Mouse (Mus musculus) CH12.LX (cell line): Measurements from ENCODE around the gene Pld3. TPM values are rescaled to one million over a fixed set of nuclear protein-coding genes. Genes with fewer than 3 reads are reported as not detected.

ENCODE experiments used
- DNase-seq: peaks from one replicate; pipeline ENCODE4 v3.0.0-alpha.2; 2013; ENCODE audit errors: extremely low read depth
- H3K27ac ChIP-seq: 2 replicates; pipeline ENCODE4 v1.5.1; 2012; ENCODE audit warnings: low read depth, mild to moderate bottlenecking, control low read depth, moderate library complexity; ENCODE audit not compliant: insufficient read depth
- H3K27me3 ChIP-seq: replicated peaks from 2 replicates; pipeline ENCODE3; 2012; ENCODE audit warnings: inconsistent platforms
- H3K36me3 ChIP-seq, 2 experiments: replicated peaks in 1 of 2; 2 replicates each; pipeline versions ENCODE3 to v1.6.1; 2012; ENCODE audit warnings: inconsistent platforms in 1 of 2, low read length in 1 of 2, mild to moderate bottlenecking in 1 of 2, mixed read lengths in 1 of 2, moderate library complexity in 1 of 2; ENCODE audit not compliant: control insufficient read depth in 1 of 2, insufficient read depth in 1 of 2
- H3K4me1 ChIP-seq, 2 experiments: 2 replicates each; pipeline ENCODE4 v1.6.1; 2012; ENCODE audit warnings: inconsistent platforms in 1 of 2, moderate library complexity in 1 of 2; ENCODE audit not compliant: insufficient read depth in 2 of 2, control insufficient read depth in 1 of 2
- H3K4me2 ChIP-seq: 2 replicates; pipeline ENCODE4 v1.6.1; 2012; ENCODE audit warnings: low read depth, mild to moderate bottlenecking, control low read depth; ENCODE audit not compliant: poor library complexity, insufficient read depth, severe bottlenecking
- H3K4me3 ChIP-seq, 3 experiments: fragments of 150-350 bp in 1 of 3; sonication (generic) in 1 of 3; replicated peaks in 1 of 3; 2 replicates each; pipeline versions ENCODE3 to v1.5.1; 2011 to 2012; ENCODE audit warnings: low read depth in 2 of 3, low read length in 2 of 3, mild to moderate bottlenecking in 2 of 3, moderate library complexity in 2 of 3, control low read depth in 1 of 3, improper control_type of control experiment in 1 of 3, inconsistent platforms in 1 of 3, mixed read lengths in 1 of 3; ENCODE audit not compliant: poor library complexity in 1 of 3
- H3K79me2 ChIP-seq: replicated peaks from 2 replicates; pipeline ENCODE4 v1.6.1; 2012; ENCODE audit warnings: mild to moderate bottlenecking, moderate library complexity; ENCODE audit not compliant: control insufficient read depth, poor library complexity, insufficient read depth, severe bottlenecking; ENCODE audit errors: extremely low read depth
- H3K9ac ChIP-seq: 2 replicates; pipeline ENCODE4 v1.6.1; 2012; ENCODE audit warnings: low read depth, mild to moderate bottlenecking, control low read depth, moderate library complexity; ENCODE audit not compliant: insufficient read depth
- H3K9me3 ChIP-seq: replicated peaks from 2 replicates; pipeline ENCODE3; 2012; ENCODE audit warnings: low read length, inconsistent platforms, mixed read lengths
- CHD1 ChIP-seq: IDR thresholded peaks from 2 replicates; pipeline ENCODE4 v1.6.1; 2012; ENCODE audit warnings: low read depth, low read length, improper control_type of control experiment, inconsistent platforms
- CHD2 ChIP-seq: IDR thresholded peaks from 2 replicates; pipeline ENCODE4 v1.6.1; 2011; ENCODE audit warnings: low read length, improper control_type of control experiment
- CTCF ChIP-seq, 2 experiments: IDR thresholded peaks in 1 of 2; conservative IDR thresholded peaks in 1 of 2; 2 replicates each; pipeline ENCODE4 v1.5.1; 2011 to 2012; ENCODE audit warnings: low read depth in 2 of 2, low read length in 2 of 2, improper control_type of control experiment in 1 of 2, inconsistent platforms in 1 of 2, mild to moderate bottlenecking in 1 of 2, moderate library complexity in 1 of 2
- E2F4 ChIP-seq: IDR thresholded peaks from 2 replicates; pipeline ENCODE4 v1.6.1; 2011; ENCODE audit warnings: low read depth, low read length, improper control_type of control experiment; ENCODE audit not compliant: insufficient replicate concordance
- ETS1 ChIP-seq: conservative IDR thresholded peaks from 2 replicates; pipeline ENCODE4 v1.6.1; 2012; ENCODE audit warnings: low read depth, mild to moderate bottlenecking, inconsistent platforms, low read length, improper control_type of control experiment, moderate library complexity
- GABPA ChIP-seq: IDR thresholded peaks from 2 replicates; pipeline ENCODE4 v1.6.1; 2012; ENCODE audit warnings: low read depth, low read length, improper control_type of control experiment, inconsistent platforms; ENCODE audit not compliant: insufficient replicate concordance
- IRF4 ChIP-seq: IDR thresholded peaks from 2 replicates; pipeline ENCODE4 v1.6.1; 2014; ENCODE audit warnings: low read depth, mild to moderate bottlenecking, inconsistent platforms, low read length, improper control_type of control experiment
- JUN ChIP-seq: IDR thresholded peaks from 2 replicates; pipeline ENCODE4 v1.6.1; 2011; ENCODE audit warnings: low read depth, mild to moderate bottlenecking, low read length, improper control_type of control experiment, moderate library complexity; ENCODE audit not compliant: insufficient read depth
- JUND ChIP-seq: conservative IDR thresholded peaks from 2 replicates; pipeline ENCODE4 v1.6.1; 2011; ENCODE audit warnings: low read depth, low read length, improper control_type of control experiment
- KAT2A ChIP-seq: IDR thresholded peaks from 2 replicates; pipeline ENCODE4 v1.6.1; 2012; ENCODE audit warnings: low read length, improper control_type of control experiment, inconsistent platforms; ENCODE audit not compliant: insufficient replicate concordance
- MAFK ChIP-seq: IDR thresholded peaks from 2 replicates; pipeline ENCODE4 v1.6.1; 2011; ENCODE audit warnings: low read length, improper control_type of control experiment; ENCODE audit not compliant: insufficient replicate concordance
- MAZ ChIP-seq: IDR thresholded peaks from 2 replicates; pipeline ENCODE4 v1.6.1; 2012; ENCODE audit warnings: low read depth, mild to moderate bottlenecking, inconsistent platforms, low read length, improper control_type of control experiment, moderate library complexity
- MXI1 ChIP-seq: IDR thresholded peaks from 2 replicates; pipeline ENCODE4 v1.6.1; 2011; ENCODE audit warnings: mild to moderate bottlenecking, low read depth, low read length, improper control_type of control experiment
- MYC ChIP-seq: IDR thresholded peaks from 2 replicates; pipeline ENCODE4 v1.6.1; 2011; ENCODE audit warnings: low read depth, mild to moderate bottlenecking, improper control_type of control experiment, low read length
- POLR2AphosphoS2 ChIP-seq: IDR thresholded peaks from 2 replicates; pipeline ENCODE4 v1.6.1; 2011; ENCODE audit warnings: low read depth, low read length, improper control_type of control experiment
- RAD21 ChIP-seq: IDR thresholded peaks from 2 replicates; pipeline ENCODE4 v1.6.1; 2011; ENCODE audit warnings: low read depth, mild to moderate bottlenecking, low read length, improper control_type of control experiment, moderate library complexity
- RCOR1 ChIP-seq: conservative IDR thresholded peaks from 2 replicates; pipeline ENCODE4 v1.6.1; 2012; ENCODE audit warnings: low read depth, mild to moderate bottlenecking, inconsistent platforms, low read length, improper control_type of control experiment
- TCF12 ChIP-seq: IDR thresholded peaks from 2 replicates; pipeline ENCODE4 v1.6.1; 2014; ENCODE audit warnings: low read depth, mild to moderate bottlenecking, inconsistent platforms, low read length, improper control_type of control experiment
- UBTF ChIP-seq: IDR thresholded peaks from 2 replicates; pipeline ENCODE4 v1.6.1; 2012; ENCODE audit warnings: low read depth, mild to moderate bottlenecking, inconsistent platforms, low read length, improper control_type of control experiment, moderate library complexity
- USF1 ChIP-seq: IDR thresholded peaks from 2 replicates; pipeline ENCODE4 v1.6.1; 2014; ENCODE audit warnings: low read depth, mild to moderate bottlenecking, inconsistent platforms, low read length, improper control_type of control experiment
- ZC3H11A ChIP-seq: IDR thresholded peaks from 2 replicates; pipeline ENCODE4 v1.6.1; 2012; ENCODE audit warnings: low read depth, mild to moderate bottlenecking, inconsistent platforms, low read length, improper control_type of control experiment
- ZMIZ1 ChIP-seq: IDR thresholded peaks from 2 replicates; pipeline ENCODE4 v1.6.1; 2012; ENCODE audit warnings: low read depth, mild to moderate bottlenecking, inconsistent platforms, low read length, improper control_type of control experiment
- dilution Hi-C: fragments of 300-500 bp; cut with MboI; formaldehyde crosslinking; loops from 2 replicates; pipeline ENCODE4 v1.14.3; 2020; ENCODE audit warnings: low sequenced_read_pairs; ENCODE audit not compliant: extremely low pct_unique_long_range_greater_than_20kb, extremely low pct_ligation_motif_present
- in situ Hi-C: fragments of 300-500 bp; cut with MboI; formaldehyde crosslinking; loops from 3 replicates; pipeline ENCODE4 v1.14.3; 2019; ENCODE audit warnings: low sequenced_read_pairs, low pct_ligation_motif_present, low pct_unique_long_range_greater_than_20kb, mixed read lengths
- polyA plus RNA-seq: library from polyadenylated mRNA; unstranded; fragments of >175 nt; gene quantifications from 2 replicates; pipeline ENCODE4 v1.2.1, GENCODE M21; 2012; ENCODE audit warnings: low read depth; ENCODE audit not compliant: insufficient read length
- total RNA-seq, 2 experiments: library from RNA; depleted of rRNA; stranded (reverse); fragments of 300-350 nt in 1 of 2; fragments of >200 nt in 1 of 2; gene quantifications; 2 replicates each; pipeline ENCODE4 v1.2.3; 2012 to 2014

Pld3 gene
- total and polyA plus RNA-seq, 3 experiments, result 6.0 to 21.1 (median 14.1) TPM

GRCm38 (mm10) chr7:27602161-27602560 is 49.1 kb upstream of the Pld3 start:
- Histone ChIP-seq H3K4me1 (peaks cover 0 to 99% of the 10 kb centered on the region in 2 experiments; a peak in 2 of 4 replicates), H3K36me3 (peaks cover 0 to 45% of the 10 kb centered on the region in 2 experiments), H3K9ac (no peak overlapping the region), H3K4me2 (no peak overlapping the region), H3K4me3 (no peak overlapping the region), H3K27ac (no peak overlapping the region), H3K79me2 (no peaks in the 10 kb centered on the region; the same call in none of the 2 replicates), H3K27me3 (no peaks in the 10 kb centered on the region), H3K9me3 (no peaks in the 10 kb centered on the region)
- no peak for TF ChIP-seq RCOR1
- TF ChIP-seq JUND, result no peak
- TF ChIP-seq RAD21, result no peak
- TF ChIP-seq CHD1, result no peak
- TF ChIP-seq ETS1, result no peak
- no peak for TF ChIP-seq MXI1
- TF ChIP-seq MYC, result no peak
- TF ChIP-seq JUN, result no peak
- TF ChIP-seq UBTF, result no peak
- no peak for TF ChIP-seq ZC3H11A
- TF ChIP-seq CHD2, result no peak
- no peak for TF ChIP-seq KAT2A
- no peak for TF ChIP-seq POLR2AphosphoS2
- no peak for TF ChIP-seq TCF12
- TF ChIP-seq ZMIZ1, result no peak
- no peak for TF ChIP-seq E2F4
- TF ChIP-seq IRF4, result no peak
- DNase-seq, result no peak
- dilution Hi-C loops, result no loop called here
- in situ Hi-C loops, result no loop called here

- H3K27me3 ChIP-seq, result no peaks in the 10 kb centered on the region
- H3K79me2 ChIP-seq, result no peaks in the 10 kb centered on the region; the same call in none of the 2 replicates
- H3K4me3 ChIP-seq, result no peak overlapping the region
- H3K9ac ChIP-seq, result no peak overlapping the region
- no peak overlapping the region for H3K4me2 ChIP-seq
- no peaks in the 10 kb centered on the region for H3K9me3 ChIP-seq
- H3K4me1 ChIP-seq, result peaks cover 4 to 99% of the 10 kb centered on the region in 2 experiments; a peak in 3 of 4 replicates
- DNase-seq, result no peak
- H3K27ac ChIP-seq, result no peak overlapping the region
- TF ChIP-seq USF1 (no peak), MAZ (no peak), MAFK (no peak), GABPA (no peak), POLR2AphosphoS2 (no peak), TCF12 (no peak), CTCF (conservative IDR thresholded peaks at IDR 0.05 in 1 of 2, IDR thresholded peaks at IDR 0.05 in 1 of 2; ENCODE audit: low read depth in 2 of 2, low read length in 2 of 2) (no peak), ETS1 (no peak), MYC (no peak), KAT2A (no peak)
- in situ Hi-C loops (no loop called here), dilution Hi-C loops (no loop called here)
- peaks cover 0 to 46% of the 10 kb centered on the region in 2 experiments for H3K36me3 ChIP-seq
Observed at GRCm38 (mm10) chr7:27601628-27602027, 48.6 kb upstream of the Pld3 start.
